Mouse (Mus musculus) embryo, embryonic 11.5 days (tissue): ENCODE results near the gene Rps16.
A peak's percentile ranks its signal among the peaks of the same experiment; 100 is the strongest.

ENCODE experiments used
- DNase-seq: peaks from one replicate; pipeline ENCODE4 v3.0.0-alpha.2; 2012; ENCODE audit warnings: low read depth, low spot score

The Rps16 gene

GRCm38 (mm10) chr7:28373131-28373581 lies 22.7 kb downstream of the Rps16 start:
- peak; percentile 84 for DNase-seq

GRCm38 (mm10) chr7:28373891-28374495 lies 23.5 kb downstream of the Rps16 start:
- no peak for DNase-seq

- DNase-seq = no peak
Observed at GRCm38 (mm10) chr7:28374647-28375046, 24.2 kb downstream of the Rps16 start.

- DNase-seq = peak; percentile 82
Observed at GRCm38 (mm10) chr7:28375176-28375921, 24.9 kb downstream of the Rps16 start.

GRCm38 (mm10) chr7:28376011-28376771 lies 25.7 kb downstream of the Rps16 start:
- DNase-seq = no peak

- no peak for DNase-seq
Observed at GRCm38 (mm10) chr7:28377190-28378065, 27.0 kb downstream of the Rps16 start.

- no peak for DNase-seq
Observed at GRCm38 (mm10) chr7:28378066-28378690, 27.7 kb downstream of the Rps16 start.

GRCm38 (mm10) chr7:28378769-28379651 lies 28.6 kb downstream of the Rps16 start:
- peak; percentile 66 for DNase-seq

- no peak for DNase-seq
Observed at GRCm38 (mm10) chr7:28380237-28381016, 30.0 kb downstream of the Rps16 start, which contains the start of gene Zfp36. Zfp36 (minus strand) TSS chr7:28380253.

GRCm38 (mm10) chr7:28381017-28381790 lies 30.8 kb downstream of the Rps16 start:
- no peak for DNase-seq

GRCm38 (mm10) chr7:28381938-28382337 lies 31.5 kb downstream of the Rps16 start:
- peak; percentile 65 for DNase-seq

GRCm38 (mm10) chr7:28382347-28382951 lies 32.0 kb downstream of the Rps16 start:
- no peak for DNase-seq

- DNase-seq = no peak
Observed at GRCm38 (mm10) chr7:28382981-28383396, 32.5 kb downstream of the Rps16 start.

GRCm38 (mm10) chr7:28383606-28384005 lies 33.2 kb downstream of the Rps16 start:
- DNase-seq = no peak

GRCm38 (mm10) chr7:28384162-28384561 lies 33.7 kb downstream of the Rps16 start:
- DNase-seq = no peak

- DNase-seq = no peak
Observed at GRCm38 (mm10) chr7:28385196-28385595, 34.7 kb downstream of the Rps16 start.

- DNase-seq = no peak
Observed at GRCm38 (mm10) chr7:28386007-28386406, 35.6 kb downstream of the Rps16 start.

- peak; percentile 83 for DNase-seq
Observed at GRCm38 (mm10) chr7:28386462-28386861, 36.0 kb downstream of the Rps16 start.
